Mouse (Mus musculus) left cerebral cortex, postnatal 36 days (tissue): ENCODE results near the gene Lrrc28. TPM values are rescaled to one million over a fixed set of nuclear protein-coding genes. Genes with fewer than 3 reads are reported as not detected.
"Not testable (repeated sequence)": the region's sequence is repeated elsewhere in the genome, so short reads cannot be mapped to it uniquely, and the experiment has no call there.

Experiments
- DNase-seq, 2 experiments: peaks; one replicate each; pipeline ENCODE4 v3.0.0; 2021 to 2022; ENCODE audit warnings: low spot score in 2 of 2, mixed read lengths in 1 of 2
- intact Hi-C: fragments of 180-260 bp; cut with DNase I; formaldehyde crosslinking; loops from one replicate; pipeline ENCODE4 v1.15.1; 2025
- total RNA-seq, 2 experiments: library from RNA; stranded (reverse); gene quantifications; 2 replicates each; pipeline ENCODE4 v1.2.3; 2021

The Lrrc28 gene
- total RNA-seq, 2 experiments from 2014 or later = 30.5 to 36.8 TPM

DNA sequence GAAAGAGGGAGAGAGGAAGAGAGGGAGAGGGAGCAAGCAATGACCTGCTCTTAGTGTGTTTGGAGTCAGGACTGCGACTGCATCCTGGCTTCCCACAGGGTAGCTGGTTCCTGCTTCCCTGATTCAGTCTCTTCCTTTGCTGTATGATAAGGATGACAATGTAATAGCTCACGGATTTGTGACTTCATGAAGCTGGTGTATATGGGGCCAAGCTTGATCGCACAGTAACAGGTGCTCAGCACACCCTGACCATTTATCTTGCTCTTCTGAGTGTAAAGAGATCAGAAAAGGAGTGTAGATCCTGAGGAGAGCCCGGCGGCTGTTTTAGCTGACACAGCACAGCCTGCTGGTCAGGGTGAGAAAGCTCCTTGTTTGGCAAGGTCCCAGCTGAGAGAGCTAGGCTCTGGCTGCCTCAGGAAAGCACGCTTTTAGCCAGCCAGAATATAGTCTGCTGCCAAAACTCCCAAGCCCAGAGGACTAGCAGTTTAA is 96.0 kb downstream of the Lrrc28 start:
- DNase-seq = peak; percentile 80 to 82
- intact Hi-C loops = loop anchor here (5.0 to 10.0 kb wide), 3 partner anchors 73 to 304 kb away; partner anchors contain the start of gene Mef2a

DNA sequence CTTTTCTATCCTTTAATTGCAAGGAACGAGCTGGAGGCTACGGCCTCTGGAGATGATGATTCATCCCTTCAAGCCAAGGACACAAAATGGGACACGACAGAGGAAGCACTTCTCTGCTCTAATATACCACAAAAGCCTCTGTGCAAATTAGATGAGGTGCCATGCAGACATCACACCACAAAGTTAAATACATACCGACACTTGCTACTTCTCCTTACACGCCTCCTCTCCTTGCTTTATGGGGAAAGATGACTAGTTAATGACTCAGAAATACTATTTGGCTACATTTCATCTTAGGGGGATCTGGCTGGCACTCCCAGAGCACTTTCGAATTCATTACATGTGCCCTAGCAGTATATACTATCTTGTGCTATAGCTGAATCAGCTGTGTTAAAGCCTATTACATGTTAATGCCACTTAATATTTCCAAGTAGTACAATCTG is 96.4 kb downstream of the Lrrc28 start:
- intact Hi-C loops = loop anchor here (5.0 to 10.0 kb wide), 3 partner anchors 74 to 304 kb away; partner anchors contain the start of gene Mef2a
- DNase-seq = no peak

DNA sequence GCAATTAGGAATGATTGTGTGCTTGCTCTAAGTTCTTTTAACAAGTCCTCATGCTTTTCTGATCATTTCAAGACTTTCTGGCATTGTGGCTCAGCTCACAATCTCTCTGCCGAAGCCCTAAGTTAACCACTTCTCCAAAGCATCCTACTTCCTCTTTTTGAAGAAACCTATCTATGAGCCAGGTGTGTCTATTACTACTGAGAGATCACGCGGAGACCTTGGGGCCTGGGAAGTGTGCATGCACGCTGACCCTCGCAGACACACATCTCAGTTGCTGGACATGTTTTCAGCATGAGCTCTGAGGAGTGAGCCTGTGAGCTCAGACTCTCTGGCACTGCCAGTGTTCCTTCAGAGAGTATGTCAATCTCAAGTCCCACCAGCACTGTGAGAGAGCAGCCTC is 98.8 kb downstream of the Lrrc28 start:
- intact Hi-C loops = loop anchor here (5.0 to 10.0 kb wide), 3 partner anchors 76 to 301 kb away; partner anchors contain the start of gene Mef2a
- DNase-seq = no peak

DNA sequence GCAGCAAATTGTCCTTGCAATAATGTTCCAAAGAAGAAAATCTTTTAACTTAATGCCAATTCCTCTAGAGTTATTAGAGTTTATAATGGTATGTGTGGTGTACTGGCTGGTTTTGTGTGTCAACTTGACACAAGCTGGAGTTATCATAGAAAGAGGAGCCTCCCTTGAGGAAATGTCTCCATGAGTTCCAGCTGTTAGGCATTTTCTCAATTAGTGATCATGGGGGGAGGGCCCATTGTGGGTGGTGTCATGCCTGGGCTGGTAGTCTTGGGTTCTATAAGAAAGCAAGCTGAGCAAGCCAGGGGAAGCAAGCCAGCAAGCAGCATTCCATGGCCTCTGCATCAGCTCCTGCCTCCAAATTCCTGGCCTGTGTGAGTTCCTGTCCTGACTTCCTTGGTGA is 100.5 kb downstream of the Lrrc28 start:
- intact Hi-C loops = loop anchor here (10.0 kb wide), 1 partner anchor 300 kb away; no protein-coding TSS in a partner anchor
- DNase-seq = no peak

DNA sequence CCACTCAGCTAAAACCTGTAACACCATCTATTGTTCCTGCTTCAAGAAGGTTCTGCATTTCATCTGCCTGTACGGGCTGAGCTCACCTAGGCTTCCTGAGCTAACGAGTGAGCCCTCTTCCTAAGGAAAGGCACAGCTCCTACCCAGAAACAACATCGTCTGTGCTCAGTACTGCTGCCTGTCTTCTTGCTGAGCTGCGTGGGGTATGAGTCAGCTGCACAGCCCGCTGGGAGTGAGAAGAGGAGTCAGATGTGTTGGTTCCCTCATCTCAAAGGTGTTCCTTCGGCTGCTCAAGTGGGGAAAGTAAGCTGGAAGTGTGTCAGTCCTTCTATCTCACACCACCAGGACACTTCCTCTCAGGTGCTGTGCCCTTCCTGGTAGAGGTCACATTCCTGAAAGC is 101.4 kb downstream of the Lrrc28 start:
- intact Hi-C loops = loop anchor here (10.0 kb wide), 1 partner anchor 299 kb away; no protein-coding TSS in a partner anchor
- DNase-seq = peak in 1 of 2 experiments; percentile 23

DNA sequence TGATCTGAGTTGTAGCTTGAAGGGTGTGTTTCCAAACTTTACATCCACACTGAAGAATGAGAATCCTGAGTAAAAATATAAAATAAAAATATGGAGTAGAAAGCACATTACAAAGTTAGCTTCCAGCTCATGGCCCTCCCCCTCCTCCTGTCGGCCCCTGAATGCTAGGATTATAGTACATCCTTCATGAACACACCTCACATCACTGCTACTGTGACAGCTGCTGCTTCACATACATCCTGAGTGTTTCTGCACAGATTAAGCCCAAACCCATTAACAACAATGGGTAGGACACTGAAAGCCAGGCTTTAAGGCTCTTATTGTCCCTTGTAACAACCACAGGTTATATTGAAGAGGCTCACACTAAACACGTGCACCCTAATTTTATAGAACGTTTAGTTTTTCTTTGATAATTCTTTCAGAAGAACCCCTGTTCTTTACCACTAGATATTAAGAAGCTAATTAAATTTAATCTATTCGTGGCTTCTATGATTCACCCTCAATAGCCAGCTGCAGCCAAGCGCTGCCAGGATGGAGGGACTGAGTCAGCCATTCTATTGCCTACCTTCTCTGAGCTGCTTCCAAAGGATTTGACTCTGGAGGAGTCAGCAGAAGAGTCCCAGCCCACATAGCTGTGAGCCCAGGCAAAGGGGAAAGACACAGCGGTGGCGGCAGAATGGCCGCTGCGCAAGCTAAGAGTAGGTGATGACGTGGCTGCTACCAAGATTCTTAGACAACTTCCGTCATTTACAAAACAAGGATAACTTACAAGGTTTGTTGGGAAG is 108.3 kb downstream of the Lrrc28 start:
- intact Hi-C loops = no loop called here
- no peak for DNase-seq

DNA sequence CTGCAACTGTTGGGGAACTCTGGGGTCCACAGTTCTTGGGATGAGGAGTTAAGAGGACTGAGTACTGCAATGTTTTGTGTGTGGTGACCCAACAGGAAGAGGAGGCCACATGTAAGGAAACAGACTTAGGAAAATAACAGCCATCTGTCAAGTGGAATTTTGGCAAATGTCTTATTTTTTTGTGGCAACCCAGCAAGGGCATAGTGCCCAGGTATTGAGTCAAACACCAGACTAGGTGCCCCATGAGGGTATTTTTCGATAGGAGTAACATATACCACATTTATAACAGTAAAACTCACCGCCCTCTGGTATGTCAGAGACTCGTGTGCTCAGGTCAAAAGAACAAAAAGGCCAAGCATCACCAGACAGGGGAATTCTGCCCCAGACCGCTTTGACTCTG is 109.1 kb downstream of the Lrrc28 start:
- intact Hi-C loops = no loop called here
- DNase-seq = no peak

DNA sequence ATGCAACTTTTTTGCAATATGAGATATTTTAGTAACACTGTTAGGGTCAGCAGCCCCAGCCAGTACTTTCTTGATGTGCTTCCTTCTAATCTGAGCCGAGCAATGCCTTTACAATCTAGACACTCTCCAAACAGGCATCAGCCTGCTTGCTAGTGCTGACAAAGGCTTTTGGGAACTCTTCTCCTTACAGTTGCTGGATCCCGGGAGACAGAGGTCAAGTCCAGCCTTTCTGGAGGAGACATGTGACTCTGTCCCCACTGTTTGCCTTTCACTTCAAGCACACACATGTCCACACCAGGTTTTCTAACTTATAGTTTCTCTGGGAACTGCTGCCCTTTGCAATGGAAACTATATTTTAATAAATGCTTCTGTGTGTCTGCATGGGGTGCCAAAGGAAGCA is 114.1 kb downstream of the Lrrc28 start:
- DNase-seq = no peak
- intact Hi-C loops = no loop called here

DNA sequence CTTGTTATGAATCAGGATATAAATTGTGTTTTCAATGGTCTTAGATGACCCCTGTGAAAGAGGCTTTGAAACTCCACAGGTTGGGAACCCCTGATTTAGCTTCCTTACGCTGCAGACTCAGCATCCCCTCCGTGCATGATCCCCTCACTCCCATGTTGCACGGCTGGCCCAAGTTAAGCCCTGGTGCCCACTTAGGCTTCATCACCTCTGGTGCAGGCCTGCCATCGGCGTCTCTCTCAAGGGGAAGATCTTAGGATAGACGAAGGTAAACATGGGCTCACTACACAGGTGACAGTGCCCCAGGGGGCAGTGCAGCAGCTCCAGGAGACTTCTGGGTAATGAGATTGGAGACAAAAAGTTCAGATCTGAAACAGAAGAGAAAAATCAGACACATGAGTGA is 115.7 kb downstream of the Lrrc28 start:
- no peak for DNase-seq
- intact Hi-C loops = no loop called here

DNA sequence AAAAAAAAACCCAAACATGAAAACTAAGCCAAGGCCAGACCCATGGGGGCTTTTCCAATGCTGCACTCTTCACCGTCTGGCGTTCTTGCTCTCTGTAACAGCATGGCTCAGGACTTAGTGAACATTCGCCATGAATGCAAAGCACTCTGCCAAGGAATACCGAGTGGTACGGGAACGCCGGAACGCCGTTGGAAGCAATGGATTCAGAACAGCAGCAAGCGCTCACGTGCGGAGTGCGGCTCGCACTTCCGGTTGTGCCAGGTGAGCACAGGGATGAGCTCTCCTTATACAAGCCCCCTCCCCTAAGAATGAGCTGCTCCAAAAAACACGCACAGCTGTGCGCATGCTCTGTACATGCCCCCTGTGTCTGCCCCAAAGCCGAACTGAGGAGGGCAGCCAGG is 116.2 kb downstream of the Lrrc28 start:
- DNase-seq = no peak
- intact Hi-C loops = no loop called here

DNA sequence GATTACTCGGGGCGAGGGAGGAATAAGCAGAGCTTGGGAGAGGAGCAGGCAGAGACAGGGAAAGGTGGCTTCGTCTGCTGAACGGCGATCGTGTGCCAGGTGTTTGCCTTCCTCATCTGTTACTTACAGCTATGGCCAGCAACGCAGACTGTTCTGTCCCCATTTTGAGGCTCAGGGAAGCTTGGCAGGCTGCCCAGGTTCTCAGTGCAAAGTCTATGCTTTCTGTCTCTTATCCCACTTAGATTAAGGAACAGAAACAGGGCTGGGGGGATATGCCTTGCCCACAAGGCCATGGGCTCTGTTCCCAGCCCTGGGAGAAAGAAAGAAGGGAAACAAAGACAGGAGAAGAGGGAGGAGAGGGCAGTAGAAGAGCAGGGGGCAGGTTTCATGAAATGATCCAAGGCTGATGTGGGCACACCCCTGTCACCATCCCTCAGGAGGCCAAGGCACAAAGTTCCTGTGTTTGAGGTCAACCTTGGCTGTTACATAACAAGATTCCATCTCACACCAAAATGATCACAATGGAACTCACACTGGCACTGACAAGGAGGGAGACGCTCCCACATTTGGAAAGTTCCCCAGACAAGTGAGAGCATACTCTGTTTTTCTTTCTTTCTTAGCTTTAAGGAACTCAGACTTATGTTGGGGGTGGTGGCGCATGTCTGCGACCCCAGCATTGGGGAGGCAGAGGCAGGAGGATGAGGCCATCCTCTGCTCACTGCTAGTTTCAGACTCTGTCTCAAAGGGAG is 116.8 kb downstream of the Lrrc28 start:
- DNase-seq = peak; percentile 76
- intact Hi-C loops = no loop called here

DNA sequence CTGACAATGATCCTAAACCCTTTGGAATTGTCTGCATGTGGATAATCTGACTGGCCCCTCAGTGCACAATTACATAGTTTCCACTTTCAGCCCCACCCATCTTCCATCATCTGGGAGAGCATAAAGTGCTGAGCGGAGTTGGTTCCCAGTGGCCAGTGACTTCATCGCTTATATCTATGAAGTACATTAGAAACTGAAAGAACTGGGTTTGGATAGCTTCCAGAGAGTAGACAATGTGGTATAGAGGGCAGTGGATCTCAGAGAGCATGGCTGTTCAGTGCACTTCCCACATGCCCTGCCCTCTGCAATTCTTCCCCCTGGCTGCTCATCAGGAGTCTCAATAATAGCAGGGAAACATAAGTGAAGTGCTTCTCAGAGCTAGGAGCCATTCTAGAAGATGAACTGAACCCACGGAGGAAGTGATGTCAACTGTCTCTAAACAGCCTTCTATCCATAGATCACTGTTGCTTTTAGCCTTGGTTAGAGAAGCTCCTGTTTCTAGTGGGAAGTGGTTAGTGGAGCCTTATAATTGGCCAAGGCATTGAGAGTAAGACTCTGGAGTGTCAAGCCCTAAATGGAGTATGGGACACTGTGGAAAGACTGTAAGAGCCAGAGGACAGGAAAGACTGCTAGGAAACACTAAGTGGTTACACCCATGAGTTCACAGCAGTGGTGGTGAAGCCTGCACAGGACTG is 119.0 kb downstream of the Lrrc28 start:
- intact Hi-C loops = no loop called here
- no peak for DNase-seq

DNA sequence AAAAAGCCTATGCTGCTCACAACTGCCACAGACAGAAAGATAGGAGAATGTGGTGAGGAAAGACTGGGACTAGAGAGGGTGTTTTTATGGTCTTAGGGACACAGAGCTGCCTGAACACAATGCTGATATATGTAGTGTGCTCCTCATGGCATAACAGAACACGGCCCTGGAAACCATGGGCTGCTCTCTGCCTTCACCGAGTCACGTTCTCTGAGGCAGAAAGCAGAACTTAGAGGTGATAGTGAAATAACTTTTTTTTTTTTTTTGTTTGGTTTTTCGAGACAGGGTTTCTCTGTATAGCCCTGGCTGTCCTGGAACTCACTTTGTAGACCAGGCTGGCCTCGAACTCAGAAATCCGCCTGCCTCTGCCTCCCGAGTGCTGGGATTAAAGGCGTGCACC is 121.0 kb downstream of the Lrrc28 start:
- DNase-seq = not testable (repeated sequence)
- intact Hi-C loops = loop anchor here (5.0 kb wide), 1 partner anchor 152 kb away; the partner anchor contains the start of gene Mef2a

DNA sequence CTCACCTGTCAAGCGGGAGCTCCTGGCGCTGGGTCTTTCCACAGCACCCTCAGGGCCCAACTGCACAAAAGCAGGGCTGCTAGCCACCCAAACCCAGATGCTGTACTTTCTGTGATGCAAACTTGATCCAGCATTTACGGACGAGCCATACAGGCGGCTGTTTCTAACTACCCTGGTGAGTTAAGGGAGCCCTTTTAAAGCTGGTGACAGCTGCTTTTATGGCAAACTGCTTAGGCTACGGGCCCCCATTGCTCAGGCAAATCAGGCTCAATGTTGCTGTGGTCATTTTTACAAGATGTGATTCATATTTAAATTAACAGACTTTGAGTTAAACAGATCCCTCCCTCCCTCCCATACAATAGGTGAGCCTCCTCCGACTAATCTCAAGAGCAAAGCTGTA is 121.7 kb downstream of the Lrrc28 start:
- intact Hi-C loops = loop anchor here (5.0 kb wide), 1 partner anchor 151 kb away; the partner anchor contains the start of gene Mef2a
- DNase-seq = no peak

DNA sequence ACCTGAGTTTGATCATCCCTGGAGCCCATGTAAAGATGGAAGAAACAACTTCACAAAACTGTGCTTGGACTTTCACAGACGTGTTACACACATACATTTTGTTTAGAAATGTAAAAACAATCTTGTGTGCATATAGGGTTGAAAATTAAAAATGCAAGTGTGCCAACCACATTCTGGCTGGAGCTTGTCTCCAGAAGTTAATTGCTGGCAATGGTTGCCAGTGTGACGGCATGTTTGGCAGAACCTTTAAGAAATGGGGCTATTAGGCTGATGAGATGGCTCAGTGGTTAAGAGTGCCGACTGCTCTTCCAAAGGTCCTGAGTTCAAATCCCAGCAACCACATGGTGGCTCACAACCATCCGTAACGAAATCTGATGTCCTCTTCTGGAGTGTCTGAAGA is 123.3 kb downstream of the Lrrc28 start:
- intact Hi-C loops = loop anchor here (5.0 kb wide), 1 partner anchor 149 kb away; the partner anchor contains the start of gene Mef2a

DNA sequence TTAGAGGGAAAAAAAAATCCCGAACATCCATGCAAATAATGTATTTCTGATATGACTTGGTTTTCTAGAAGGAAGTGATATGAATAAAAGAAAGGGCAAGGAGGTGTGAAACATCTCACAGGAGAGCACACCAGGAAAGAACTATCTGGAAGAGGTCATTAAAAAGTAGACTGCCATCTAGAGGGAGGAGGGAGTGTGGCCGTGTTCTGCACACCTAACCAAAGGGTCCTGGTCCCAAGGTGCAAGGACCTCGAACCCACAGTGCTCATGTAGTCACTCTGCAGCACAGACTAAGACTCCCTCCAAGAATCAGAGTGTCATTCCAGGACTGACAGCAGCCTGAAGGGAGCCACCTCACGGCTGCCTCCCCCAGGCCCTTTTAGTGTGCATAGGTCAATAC is 124.1 kb downstream of the Lrrc28 start:
- DNase-seq = no peak
- intact Hi-C loops = loop anchor here (5.0 kb wide), 1 partner anchor 149 kb away; the partner anchor contains the start of gene Mef2a

More for the DNA sequence above, 123.3 kb downstream of the Lrrc28 start:
- not testable (repeated sequence) for DNase-seq

DNA sequence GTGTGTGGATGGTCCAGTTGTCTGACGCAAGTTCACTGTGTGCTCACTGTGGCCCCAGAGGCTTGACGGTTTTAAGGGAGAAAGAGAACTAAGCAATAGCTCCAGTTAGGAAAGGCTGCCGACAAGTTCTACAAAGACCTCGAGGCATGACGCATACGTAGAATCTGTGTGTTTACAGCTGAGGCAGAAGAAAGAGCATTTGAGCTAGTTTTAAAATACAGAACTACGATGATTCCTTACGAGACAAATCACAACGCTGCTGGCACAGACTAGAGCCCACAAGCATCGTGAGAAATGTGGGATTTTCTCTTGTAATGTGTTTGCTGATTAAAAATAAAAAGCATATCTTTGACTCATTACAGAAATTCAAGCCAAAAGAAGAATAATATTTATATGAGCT is 125.1 kb downstream of the Lrrc28 start:
- intact Hi-C loops = loop anchor here (5.0 kb wide), 1 partner anchor 148 kb away; the partner anchor contains the start of gene Mef2a
- DNase-seq = no peak

DNA sequence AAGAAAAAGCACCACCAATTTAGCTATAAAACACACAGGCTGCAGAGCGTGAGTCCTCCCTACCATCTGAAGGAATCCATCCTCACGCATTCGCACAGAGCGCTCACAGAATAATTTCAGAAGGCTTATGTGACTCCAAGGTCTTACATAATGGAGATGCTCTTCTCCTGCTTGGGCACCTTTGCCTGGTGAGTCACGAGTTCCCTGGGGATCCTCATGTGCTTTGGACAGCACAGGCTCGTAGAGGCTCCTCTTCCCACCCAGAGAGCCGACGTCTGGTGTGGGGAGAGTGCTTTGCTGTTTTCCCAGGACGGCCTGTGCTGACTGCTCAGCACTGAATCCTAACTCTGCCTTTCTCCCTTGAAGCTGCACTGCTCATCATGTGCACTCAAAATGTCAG is 129.4 kb downstream of the Lrrc28 start:
- no peak for DNase-seq
- intact Hi-C loops = no loop called here

DNA sequence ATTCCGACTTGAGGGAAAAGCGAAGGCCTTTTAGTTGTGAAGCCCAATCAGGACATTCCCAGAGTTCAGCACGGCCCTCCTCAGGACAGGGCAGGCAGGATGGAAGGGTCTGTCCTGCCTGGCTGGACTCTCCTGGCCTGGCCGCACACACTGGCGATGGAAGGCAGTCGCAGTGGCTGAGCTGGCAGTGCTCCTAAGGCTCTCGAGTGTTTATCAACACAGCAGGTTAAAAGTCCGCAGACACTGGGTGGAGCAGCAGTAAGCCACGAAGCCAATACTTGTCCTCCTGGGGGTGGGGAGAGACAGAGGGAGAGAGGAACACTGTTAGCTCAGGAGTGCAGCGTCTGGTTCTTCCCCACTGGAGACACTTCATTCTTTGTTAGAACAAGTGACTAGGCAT is 130.2 kb downstream of the Lrrc28 start:
- intact Hi-C loops = no loop called here
- no peak for DNase-seq
